Mouse (Mus musculus) stomach, embryonic 14.5 days (tissue): ENCODE results near the gene Acod1. TPM values are rescaled to one million over a fixed set of nuclear protein-coding genes. Genes with fewer than 3 reads are reported as not detected.

Experiments used
- ATAC-seq: fragments of 200-750 bp; cut with Nextera tagmentation; 2 replicates; pipeline ENCODE4 v1.8.0; 2017; ENCODE audit warnings: low read depth, moderate TSS enrichment; ENCODE audit not compliant: insufficient number of reproducible peaks, insufficient read depth, low FRiP score
- H3K27ac ChIP-seq: fragments of 300-500 bp; sonication (generic); 2 replicates; pipeline ENCODE4 v1.5.1; 2014; ENCODE audit warnings: mild to moderate bottlenecking, low read length, moderate library complexity, mixed read lengths
- H3K27me3 ChIP-seq: fragments of 300-500 bp; sonication (generic); 2 replicates; pipeline ENCODE4 v1.6.1; 2014; ENCODE audit warnings: low read length, control low read depth, mixed read lengths; ENCODE audit not compliant: control insufficient read depth, insufficient read depth
- H3K36me3 ChIP-seq: fragments of 300-500 bp; sonication (generic); 2 replicates; pipeline ENCODE4 v1.6.1; 2014; ENCODE audit warnings: mild to moderate bottlenecking, control low read depth, low read length, moderate library complexity, mixed read lengths; ENCODE audit not compliant: control insufficient read depth, insufficient read depth
- H3K4me1 ChIP-seq: fragments of 300-500 bp; sonication (generic); 2 replicates; pipeline ENCODE4 v1.6.1; 2014; ENCODE audit warnings: low read length, control low read depth, mixed read lengths; ENCODE audit not compliant: control insufficient read depth, insufficient read depth
- H3K4me2 ChIP-seq: fragments of 300-500 bp; sonication (generic); replicated peaks from 2 replicates; pipeline ENCODE4 v1.6.1; 2014; ENCODE audit warnings: low read depth, low read length, control low read depth
- H3K4me3 ChIP-seq: fragments of 300-500 bp; sonication (generic); 2 replicates; pipeline ENCODE4 v1.5.1; 2014; ENCODE audit warnings: low read depth, low read length, control low read depth
- H3K9ac ChIP-seq: fragments of 300-500 bp; sonication (generic); replicated peaks from 2 replicates; pipeline ENCODE4 v1.6.1; 2014; ENCODE audit warnings: low read depth, mild to moderate bottlenecking, control low read depth, low read length, moderate library complexity, mixed read lengths
- H3K9me3 ChIP-seq: fragments of 300-500 bp; sonication (generic); 2 replicates; pipeline ENCODE4 v1.6.1; 2016; ENCODE audit warnings: low read depth, low read length, control low read depth; ENCODE audit not compliant: control insufficient read depth
- WGBS: fragments of 180-500 bp; shearing (Covaris S2); extraction: QIAGEN DNeasy Blood & Tissue Kit; methylation state at CpG from one replicate; pipeline ENCODE4 v1.1.7; 2014; 5-methylcytosine and 5-hydroxymethylcytosine counted together
- polyA plus RNA-seq: library from polyadenylated mRNA; unstranded; fragments of >200 nt; fragmentation: Nextera tagmentation; extraction: Ambion mirVana; gene quantifications from 2 replicates; pipeline ENCODE4 v1.2.1, GENCODE M21; 2014

The Acod1 gene
- polyA plus RNA-seq, 1 experiment from 2014 or later: not detected

DNA sequence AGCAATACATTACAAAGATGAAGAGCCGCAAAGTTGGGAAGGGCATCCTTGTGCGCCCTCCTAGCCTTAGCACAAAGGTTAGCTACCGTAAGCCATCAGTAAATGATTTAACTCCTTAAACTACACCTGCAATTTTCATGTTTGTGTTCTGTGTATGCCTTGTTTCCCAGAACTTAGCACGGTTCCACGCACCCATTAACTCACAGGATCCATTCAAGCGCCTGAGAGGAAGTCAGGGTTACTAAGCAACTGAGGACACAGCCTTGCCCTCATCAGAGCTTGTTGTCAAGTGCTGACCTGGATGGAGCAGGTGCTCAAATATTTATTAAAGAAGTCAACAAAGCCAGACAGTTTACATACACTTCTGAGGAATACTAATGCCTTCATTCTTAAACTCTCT, 55.5 kb downstream of the Acod1 start:
- Histone ChIP-seq H3K4me2 (no peak overlapping the region), H3K36me3 (no peaks in the 10 kb centered on the region), H3K27ac (no peak overlapping the region), H3K4me3 (no peak overlapping the region), H3K4me1 (peaks cover 7% of the 10 kb centered on the region; the same call in 1 of the 2 replicates), H3K9ac (no peak overlapping the region), H3K9me3 (no peaks in the 10 kb centered on the region), H3K27me3 (no peaks in the 10 kb centered on the region)
- no peak for ATAC-seq
- WGBS: 49% methylated on average over 6 of the region's 6 CpGs

DNA sequence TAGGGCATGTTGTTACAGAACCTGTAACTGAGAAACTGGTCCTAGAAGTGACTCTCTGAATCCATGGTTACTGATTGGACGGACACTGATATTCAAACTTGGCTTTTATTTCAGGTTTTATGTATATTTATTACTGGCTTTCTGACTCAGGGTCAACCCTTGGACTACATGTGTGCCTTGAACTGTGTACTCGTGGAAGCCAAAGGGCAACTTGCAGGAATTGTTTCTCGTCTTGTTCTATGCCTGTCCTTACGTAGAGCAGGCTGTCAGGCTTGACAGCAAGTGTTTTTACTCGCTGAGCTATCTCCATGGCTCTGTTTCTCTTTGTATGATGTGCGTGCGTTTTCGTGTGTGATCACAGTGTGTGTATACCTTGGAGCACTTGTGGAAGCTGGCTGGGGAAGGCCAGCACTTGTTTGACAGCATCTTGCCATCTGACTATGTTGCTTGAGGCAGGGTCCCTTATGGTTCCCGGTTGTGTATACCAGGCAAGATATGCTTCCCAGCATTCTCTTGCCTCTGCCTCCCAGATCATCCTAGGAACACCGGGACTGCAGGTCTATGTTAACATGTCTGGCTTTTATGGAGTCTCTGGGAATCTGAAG, 56.1 kb downstream of the Acod1 start:
- Histone ChIP-seq H3K9ac (no peak overlapping the region), H3K4me1 (peaks cover 5% of the 10 kb centered on the region; the same call in 1 of the 2 replicates), H3K36me3 (no peaks in the 10 kb centered on the region), H3K4me3 (no peak overlapping the region), H3K4me2 (no peak overlapping the region), H3K27ac (no peak overlapping the region), H3K27me3 (no peaks in the 10 kb centered on the region), H3K9me3 (no peaks in the 10 kb centered on the region)
- ATAC-seq: no peak
- 53% methylated on average over 10 of the region's 10 CpGs for WGBS

Other genes starting within 250 kb of the Acod1 start
- gene Kctd12, start 64.3 kb upstream of the Acod1 start, polyA plus RNA-seq: 23.2 and 28.4 TPM in 2 replicates
- gene Cln5, start 23.2 kb downstream of the Acod1 start, polyA plus RNA-seq: 30.4 and 31.4 TPM in 2 replicates
- gene Fbxl3, start 52.6 kb downstream of the Acod1 start, polyA plus RNA-seq: 32.4 and 34.2 TPM in 2 replicates